Mouse (Mus musculus): ENCODE measurements around the gene Wnt1.

Wnt1 gene

DNA sequence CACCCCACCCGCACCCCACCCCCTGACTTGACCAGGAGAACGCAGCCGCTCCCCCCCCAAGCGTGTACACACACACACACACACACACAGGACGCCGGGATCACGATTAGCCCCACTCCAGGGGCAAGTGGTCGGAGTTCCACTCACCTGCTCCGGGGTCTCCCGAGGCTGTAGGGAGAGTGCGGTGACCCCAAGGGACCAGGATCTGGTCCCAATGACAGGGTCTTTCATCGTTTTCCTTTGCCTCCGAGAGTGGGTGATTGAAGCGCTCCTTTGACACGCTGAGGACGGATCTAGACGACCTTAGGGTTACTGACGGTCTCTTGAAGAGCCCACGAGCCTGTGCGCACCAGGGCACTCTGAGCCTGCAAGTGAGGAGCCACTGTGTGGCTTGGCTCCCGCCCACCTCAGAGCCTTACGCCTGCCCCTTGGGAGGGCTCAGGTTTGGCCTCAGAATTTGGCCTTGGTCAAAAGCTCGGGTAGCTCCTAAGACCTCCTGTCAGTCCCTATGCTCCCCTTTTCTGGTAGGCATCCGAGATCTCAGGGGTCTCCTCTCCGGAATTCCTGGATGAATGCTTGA is 11.4 kb upstream of the Wnt1 start:
- no peak for DNase-seq

DNA sequence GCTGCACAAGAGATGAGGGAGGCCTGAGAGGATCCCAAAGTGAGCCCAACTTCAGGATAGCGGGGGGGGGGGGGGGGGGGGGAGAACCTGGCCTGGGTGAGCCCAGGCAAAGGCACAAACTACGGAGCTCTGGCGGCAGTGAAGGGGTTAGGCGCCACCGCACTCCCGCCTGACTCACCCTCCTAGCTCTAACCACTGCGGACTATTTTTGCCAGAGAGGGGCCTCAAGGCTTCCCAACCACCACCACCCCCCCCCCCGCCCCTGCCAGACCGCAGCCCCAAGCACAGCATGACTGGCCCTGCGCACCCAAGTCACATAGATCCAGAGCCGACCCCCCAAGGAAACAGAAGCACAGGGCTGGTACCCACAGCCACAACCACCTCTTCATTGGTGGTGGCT is 10.9 kb upstream of the Wnt1 start:
- DNase-seq: no peak

DNA sequence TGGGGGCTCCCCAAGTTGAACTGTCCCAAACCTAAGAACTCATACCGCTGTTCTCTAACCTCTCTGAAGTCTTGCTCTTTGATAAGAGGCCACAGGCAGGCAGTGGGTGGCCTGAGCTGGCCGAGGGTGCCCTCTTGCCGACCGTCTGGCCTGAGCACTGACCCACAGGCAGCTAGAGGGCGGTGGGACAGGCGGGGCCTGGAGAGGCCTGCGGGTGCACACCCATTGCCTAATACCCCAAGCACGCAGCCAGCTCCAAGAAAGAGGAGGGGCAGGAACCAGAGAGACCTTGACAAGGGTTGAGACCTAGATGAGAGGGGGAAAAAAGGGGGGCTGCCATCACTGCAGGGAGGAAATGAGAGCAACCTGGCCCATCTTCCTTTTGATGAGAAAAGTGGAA is 9.6 kb upstream of the Wnt1 start:
- no peak for DNase-seq

DNA sequence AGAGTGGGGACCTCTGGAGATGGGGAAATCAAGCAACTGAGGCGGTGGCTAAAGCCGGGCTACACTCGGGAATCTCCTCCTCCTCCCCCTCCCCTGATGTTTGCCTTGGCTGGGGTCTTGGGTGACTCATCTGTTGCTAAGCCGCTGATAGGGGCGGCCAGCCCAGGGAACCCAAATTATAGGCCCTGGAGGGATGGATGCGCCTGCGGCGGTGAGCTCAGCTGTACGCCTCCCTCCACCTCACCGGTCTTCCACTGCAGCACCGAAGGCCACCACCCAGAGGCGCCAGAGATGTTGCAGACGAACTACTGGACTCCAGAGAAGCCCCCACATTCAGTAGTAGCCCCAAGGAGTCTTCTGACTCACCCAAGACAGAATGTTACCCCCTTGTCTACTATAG is 9.1 kb upstream of the Wnt1 start:
- DNase-seq: no peak

DNA sequence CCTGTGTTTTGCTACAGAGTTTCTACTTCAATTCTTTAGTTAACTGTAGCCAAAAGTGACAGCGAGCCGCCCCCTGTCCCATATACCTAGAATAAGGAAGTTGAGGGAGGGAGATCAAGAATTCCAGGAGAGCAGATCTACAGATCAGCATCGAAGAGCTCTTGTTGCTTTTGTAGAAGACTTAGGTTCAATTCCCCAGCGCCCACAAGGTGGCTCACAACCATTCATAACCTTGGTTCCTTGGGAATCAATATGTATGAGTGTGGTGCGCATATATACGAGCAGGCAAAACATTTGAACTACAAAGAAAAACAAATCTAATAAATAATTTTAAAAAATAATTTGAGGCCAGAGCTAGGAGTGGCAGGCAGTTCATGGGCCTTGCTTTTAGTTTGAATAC is 8.5 kb upstream of the Wnt1 start:
- no peak for DNase-seq

DNA sequence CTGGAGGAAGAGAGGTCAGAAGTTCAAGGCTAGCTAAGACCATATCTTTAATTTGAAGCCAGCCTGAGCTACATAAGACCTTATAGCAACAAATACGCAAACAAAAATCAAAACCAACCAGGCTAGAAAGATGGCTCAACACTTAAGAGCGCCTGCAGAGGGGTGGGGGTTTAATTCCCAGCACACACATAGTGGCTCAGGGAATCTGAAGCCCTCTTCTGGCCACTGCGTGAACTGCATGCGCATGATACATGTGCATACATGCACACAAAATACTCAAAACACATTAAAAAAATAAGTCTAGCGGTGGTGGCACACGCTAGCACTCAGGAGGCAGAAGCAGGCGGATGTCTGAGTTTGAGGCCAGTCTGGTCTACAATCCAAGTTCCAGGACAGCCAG is 3.9 kb upstream of the Wnt1 start:
- DNase-seq: peak; percentile 46

DNA sequence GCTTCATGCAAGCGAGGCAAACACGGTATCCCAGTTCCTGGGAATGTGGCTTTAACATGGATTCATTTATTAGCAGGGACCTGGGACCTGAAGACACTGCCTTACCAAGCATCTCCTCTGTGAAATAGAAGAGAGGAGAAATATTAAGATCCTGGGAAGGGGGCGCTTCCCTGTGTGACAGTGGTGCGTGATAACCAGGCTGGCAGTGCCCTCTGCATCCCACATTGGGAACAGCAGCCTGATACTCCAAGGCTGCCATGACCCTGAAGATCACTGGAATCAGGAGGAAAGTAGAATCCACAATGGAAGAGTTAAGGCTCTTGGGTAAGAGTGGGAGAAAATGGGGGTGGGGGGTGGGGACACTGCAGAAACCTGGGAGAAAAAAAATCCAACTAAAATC is 1.7 kb upstream of the Wnt1 start:
- DNase-seq: no peak

DNA sequence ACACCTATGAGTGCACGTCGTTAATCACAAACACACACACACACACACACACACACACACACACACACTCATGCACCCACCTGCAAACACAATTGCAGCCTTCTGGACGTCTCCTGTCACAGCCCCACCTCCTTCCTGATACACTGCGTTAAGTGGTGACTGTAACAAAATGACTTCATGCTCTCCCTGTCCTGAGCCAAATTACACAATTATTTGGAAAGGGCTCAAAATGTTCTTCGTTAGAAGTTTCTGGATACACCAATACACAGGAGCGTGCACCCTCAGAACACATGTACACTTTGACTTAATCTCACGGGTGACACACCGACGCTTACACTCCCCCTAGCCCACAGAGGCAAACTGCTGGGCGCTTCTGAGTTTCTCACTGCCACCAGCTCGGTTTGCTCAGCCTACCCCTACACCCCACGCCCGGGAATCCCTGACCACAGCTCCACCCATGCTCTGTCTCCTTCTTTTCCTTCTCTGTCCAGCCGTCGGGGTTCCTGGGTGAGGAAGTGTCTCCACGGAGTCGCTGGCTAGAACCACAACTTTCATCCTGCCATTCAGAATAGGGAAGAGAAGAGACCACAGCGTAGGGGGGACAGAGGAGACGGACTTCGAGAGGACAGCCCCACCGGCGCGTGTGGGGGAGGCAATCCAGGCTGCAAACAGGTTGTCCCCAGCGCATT is 541 bp upstream of the Wnt1 start:
- DNase-seq: no peak

DNA sequence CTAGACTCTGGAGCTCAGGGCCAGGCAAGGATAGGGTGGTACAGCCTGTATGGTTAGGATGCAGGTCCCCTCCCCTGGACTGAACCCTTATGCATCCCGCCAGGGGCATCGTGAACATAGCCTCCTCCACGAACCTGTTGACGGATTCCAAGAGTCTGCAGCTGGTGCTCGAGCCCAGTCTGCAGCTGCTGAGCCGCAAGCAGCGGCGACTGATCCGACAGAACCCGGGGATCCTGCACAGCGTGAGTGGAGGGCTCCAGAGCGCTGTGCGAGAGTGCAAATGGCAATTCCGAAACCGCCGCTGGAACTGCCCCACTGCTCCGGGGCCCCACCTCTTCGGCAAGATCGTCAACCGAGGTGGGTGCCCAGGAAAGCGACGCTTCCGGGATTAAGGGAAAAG is 1.1 kb downstream of the Wnt1 start:
- no peak for DNase-seq

DNA sequence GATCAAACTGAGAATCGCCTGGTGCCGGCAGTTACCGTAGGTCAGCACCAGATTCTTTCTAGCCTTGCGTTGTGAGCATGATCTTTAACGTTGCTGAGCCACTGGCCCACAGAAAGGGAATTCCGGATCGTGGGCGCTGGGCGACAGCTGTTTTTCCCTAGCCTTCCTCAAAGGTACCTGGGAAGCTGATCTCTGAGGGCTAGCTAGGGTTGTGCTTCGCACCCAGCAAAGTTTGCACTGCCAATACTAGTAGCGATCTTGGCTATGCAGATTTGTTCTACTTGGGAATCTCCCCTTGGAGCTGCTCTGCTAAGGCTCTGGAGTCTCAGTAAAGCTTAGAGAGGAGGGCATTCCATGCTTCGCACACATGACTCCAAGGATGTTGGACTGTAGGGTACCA is 1.6 kb downstream of the Wnt1 start:
- no peak for DNase-seq

DNA sequence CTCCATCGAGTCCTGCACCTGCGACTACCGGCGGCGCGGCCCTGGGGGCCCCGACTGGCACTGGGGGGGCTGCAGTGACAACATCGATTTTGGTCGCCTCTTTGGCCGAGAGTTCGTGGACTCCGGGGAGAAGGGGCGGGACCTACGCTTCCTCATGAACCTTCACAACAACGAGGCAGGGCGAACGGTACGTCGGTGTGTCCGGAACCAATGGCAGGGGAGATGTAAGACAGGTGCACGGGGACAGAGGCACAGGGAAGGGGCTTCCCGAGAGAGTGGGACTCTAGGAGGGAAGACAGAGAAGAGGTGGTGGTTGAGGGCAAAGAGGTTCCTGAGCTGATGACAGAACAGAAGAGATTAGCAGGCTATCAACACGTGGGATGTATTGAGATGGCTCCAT is 2.1 kb downstream of the Wnt1 start:
- DNase-seq: no peak

DNA sequence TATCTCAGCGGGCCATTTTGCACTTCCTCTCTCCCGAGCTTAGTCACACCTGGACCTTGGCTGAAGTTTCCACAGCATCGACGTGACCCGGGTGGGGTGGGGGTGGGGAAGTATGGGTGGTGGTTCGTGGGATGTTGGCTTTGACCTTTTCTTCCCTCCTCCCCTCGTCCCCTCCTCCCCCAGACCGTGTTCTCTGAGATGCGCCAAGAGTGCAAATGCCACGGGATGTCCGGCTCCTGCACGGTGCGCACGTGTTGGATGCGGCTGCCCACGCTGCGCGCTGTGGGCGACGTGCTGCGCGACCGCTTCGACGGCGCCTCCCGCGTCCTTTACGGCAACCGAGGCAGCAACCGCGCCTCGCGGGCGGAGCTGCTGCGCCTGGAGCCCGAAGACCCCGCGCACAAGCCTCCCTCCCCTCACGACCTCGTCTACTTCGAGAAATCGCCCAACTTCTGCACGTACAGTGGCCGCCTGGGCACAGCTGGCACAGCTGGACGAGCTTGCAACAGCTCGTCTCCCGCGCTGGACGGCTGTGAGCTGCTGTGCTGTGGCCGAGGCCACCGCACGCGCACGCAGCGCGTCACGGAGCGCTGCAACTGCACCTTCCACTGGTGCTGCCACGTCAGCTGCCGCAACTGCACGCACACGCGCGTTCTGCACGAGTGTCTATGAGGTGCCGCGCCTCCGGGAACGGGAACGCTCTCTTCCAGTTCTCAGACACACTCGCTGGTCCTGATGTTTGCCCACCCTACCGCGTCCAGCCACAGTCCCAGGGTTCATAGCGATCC is 2.8 kb downstream of the Wnt1 start:
- DNase-seq: no peak

DNA sequence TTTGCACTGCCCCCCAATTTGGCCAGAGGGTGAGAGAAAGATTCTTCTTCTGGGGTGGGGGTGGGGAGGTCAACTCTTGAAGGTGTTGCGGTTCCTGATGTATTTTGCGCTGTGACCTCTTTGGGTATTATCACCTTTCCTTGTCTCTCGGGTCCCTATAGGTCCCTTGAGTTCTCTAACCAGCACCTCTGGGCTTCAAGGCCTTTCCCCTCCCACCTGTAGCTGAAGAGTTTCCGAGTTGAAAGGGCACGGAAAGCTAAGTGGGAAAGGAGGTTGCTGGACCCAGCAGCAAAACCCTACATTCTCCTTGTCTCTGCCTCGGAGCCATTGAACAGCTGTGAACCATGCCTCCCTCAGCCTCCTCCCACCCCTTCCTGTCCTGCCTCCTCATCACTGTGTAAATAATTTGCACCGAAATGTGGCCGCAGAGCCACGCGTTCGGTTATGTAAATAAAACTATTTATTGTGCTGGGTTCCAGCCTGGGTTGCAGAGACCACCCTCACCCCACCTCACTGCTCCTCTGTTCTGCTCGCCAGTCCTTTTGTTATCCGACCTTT is 3.6 kb downstream of the Wnt1 start:
- DNase-seq: no peak

DNA sequence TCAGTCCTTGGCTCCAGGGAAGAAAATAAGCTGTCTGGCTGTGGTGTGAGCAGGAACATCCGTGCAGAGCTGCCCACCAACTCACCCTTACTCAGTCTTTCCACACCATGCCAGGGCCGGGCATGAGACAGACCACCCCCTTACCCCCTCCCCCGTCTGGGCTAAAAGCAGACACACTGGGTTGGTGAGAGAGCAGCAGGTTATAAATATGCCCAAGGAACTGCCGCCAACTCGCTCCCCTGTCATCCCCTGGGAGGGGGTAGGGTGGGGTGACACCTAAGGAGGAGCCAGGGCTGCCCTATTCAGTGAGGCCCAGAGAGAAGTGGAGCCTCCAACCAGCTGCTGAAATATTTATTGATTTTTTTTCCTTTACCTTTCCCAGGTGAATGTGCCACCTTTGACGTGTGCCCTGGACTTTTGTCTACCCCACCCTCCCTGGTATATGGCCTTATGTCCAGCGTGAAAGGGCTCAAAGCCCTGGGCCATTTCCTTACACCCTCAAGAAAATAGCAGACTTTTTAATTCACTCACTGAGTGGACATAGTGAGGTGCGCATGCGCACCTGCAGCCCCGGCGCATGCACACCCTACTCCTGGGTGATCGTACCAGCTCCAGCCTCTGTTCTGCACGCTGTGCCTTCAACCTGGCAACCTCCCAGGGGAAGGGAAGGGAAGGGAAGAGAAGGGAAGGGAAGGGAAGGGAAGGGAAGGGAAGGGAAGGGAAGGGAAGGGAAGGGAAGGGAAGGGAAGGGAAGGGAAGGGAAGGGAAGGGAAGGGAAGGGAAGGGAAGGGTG is 7.3 kb downstream of the Wnt1 start:
- no peak for DNase-seq

DNA sequence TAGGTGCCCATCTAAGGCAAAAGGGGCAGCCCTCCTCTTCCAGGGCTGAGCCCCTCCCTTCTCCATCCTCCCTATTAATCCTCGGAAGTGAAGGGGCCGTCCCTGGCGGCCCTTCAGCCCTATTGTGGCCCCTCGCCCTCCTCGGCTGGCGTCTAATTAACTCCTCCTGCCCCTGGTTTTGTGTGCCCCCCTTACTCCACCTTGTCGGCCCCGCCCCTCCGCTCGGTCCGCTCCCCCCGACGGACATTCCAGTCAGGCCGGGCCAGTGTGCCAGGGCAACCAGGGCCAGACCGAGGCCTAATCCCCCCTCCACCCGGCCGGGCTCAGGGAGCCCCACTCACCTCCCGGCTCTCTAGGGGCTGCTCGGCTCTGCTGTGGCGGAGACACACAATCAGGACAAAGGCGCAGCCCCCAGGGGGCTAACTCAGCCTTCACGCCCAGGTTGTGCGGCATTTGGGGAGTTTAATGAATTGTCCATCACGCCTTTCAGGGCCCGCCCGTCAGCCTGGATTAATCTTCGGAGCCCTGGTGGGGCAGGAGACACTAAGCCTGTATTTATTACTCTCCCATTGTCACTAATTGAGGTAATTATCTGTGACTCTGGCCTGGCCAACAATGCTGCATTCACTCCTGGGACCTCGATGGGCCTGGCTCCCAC is 8.3 kb downstream of the Wnt1 start:
- no peak for DNase-seq

DNA sequence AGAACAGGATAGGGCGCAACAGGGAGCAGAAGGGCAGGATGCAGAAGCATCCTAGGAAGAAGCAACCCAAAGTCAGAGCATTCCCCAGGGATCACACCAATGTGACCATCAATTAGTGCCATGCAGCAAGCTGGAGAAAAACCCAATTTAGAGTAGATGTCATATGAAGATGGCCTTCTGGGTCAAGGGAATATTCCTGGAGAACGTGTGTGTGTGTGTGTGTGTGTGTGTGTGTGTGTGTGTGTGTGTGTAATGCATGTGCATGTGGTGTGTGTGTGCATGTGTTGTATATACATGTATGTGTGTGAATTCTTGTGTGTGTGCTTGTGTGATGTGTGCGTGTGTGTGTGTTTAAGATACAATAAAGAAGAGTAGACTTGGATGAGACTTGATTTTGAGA is 9.2 kb downstream of the Wnt1 start:
- DNase-seq: no peak

DNA sequence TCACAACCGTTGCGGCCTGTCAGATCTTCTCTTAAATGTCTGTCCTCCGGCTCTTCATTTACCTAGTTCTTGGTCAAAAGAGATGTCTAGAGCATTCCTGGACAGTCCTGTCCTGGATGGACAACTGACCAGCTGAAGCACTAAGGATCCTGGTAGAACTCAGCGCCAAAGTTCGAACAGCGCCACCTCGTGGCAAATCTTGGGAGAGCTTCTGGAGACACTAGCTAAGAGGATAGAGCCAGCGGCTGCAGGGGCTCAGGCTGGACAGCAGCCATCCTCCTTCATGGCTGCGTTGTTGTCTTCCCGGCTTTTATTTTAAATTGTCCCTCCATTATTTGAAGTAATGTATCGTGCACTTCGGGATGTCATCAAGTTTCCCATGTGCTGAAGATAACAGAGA is 9.7 kb downstream of the Wnt1 start:
- peak; percentile 78 for DNase-seq

DNA sequence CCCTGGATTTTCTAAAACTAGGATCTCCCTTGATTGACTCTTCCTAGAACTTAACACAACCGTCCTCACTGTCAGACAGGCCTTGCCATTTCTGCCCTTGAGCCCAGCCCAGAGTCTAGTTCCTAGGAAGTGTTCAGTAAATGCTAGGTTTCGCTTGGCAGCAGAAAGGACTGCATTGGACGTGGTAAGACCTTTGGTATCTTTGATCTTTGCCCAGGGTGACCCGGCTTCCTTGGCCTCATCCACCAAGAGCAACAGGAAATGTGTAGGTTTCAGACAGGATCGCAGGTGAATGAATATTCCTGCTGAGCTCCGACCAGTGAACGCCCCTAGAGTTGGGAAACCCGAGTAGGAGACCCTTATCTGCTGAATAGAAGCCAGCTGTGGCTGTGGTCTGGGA is 13.3 kb downstream of the Wnt1 start:
- no peak for DNase-seq

DNA sequence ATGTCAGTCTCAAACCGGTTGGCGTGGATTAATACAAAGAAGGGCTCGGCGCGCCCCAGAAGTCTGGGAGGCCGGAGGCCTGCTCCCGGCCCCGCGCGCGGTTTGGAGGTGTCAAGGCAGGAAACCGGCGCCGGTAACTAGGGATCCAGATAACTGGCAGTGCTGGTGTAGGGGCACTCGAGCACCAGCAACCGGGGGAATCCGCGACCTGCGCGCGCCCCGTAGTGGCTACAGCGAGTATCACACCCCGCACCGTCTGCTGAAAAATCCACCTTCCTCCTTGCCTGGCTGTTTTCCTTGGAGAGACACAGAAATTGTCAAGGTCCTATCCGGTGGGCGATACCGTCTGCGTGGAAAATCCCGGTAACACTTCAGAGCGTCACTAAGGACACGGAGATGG is 14.4 kb downstream of the Wnt1 start:
- peak; percentile 75 for DNase-seq

DNA sequence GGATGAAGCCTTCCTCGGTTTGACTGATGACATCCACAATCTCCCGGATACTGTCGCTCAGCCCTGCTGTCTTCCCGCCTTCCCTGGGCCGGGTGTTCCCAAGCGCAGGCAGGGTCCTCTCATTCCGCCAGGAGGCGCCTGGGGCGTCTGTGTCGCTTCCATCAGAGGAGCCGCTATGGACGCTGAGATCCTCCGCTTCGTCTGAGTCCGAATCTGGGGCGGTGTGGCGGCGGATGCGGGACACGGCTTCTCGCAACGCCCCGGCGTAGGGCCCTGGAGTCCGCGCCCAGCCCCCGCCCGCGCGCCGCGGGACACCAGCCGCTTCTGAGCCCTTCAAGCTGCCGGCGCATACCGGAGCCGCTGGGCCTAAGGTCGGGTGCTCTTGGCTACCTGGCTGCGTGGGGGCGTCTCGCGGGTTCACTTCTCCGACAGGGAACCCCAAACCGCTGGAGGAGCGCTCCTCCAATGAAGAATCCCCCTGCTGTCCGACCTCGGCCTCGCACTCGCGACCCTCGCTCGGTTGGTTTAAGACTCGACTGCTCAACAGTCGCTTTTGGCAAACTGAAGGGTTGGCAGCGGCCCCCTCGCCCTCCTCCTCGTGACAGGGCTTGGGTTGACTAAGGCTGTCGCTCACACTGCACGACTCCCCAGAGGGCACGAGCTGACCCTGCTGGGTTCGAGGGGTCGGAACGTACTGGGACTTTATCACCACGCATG is 15.8 kb downstream of the Wnt1 start:
- DNase-seq: peak; percentile 62

DNA sequence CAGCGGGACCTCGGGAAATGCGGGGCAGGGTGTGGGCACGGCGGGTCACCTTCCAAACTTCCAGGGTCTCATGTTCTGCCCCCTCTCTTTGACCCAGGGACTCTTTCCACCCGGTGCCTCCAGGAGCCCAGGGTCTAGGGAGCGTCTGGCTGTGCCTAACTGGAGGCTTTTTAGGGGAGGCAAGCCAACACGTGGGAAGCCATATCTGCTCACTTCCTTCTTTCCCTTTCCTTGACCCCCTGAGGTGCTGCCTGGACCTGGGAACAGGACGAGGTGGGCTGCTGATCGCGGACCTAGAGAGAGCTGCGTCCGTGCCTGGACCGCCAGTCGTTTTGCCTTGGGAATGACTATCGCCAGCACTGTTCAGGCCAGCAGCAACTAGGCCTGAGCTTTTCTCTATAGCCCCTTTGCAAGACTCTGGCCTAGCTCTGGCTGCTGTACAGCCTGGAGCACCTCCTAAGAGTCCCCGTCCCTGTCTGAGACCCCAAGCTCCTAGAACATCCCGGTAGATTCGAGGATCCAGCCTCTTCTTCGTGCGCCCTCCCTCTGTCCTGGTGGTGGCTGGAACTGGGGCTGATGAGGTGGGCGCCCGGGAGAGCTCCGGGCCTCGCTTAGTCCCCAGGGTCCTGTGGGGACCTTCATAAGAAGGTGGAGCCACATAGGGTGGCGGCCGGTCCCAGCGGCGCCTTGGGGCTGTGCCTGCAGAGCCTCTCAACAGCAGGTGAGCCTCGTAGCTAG is 16.6 kb downstream of the Wnt1 start:
- DNase-seq: no peak

All from liver (tissue).